Mouse (Mus musculus): ENCODE results near the gene Gimap9.

GRCm38 (mm10) chr6:48696830-48697554 lies 21.1 kb downstream of the Gimap9 start:
- TF ChIP-seq CTCF (IDR thresholded peaks at IDR 0.05; ENCODE audit: extremely low read depth, insufficient read depth, insufficient read length, insufficient replicate concordance), result no peak
- TF ChIP-seq POLR2A (IDR thresholded peaks at IDR 0.05; ENCODE audit: low read depth, low read length), result no peak

Data from spleen, adult 2 months (tissue).